Mouse (Mus musculus): ENCODE data around the gene Vps41.

Gene Vps41

DNA sequence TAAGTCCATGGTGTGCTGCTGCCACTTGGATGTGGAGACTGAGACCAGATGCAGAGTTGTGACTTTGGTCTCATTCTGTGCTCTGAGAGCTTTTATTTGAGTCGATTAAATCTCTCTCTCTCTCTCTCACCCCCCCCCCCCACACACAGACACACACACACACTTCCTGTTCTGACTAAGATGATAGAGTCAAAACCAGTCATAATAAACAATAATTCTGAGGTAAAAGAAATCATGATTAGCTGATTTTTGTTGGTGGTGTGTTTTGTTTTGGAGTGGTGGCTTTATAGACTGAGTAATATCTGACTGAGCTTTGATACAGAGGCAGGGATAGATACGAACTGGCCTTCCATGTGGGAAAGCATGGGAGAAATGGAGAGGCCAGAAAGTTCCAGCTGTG lies 74.6 kb downstream of the Vps41 start:
- DNase-seq (ENCODE audit: low spot score in 2 of 2), result no peak

DNA sequence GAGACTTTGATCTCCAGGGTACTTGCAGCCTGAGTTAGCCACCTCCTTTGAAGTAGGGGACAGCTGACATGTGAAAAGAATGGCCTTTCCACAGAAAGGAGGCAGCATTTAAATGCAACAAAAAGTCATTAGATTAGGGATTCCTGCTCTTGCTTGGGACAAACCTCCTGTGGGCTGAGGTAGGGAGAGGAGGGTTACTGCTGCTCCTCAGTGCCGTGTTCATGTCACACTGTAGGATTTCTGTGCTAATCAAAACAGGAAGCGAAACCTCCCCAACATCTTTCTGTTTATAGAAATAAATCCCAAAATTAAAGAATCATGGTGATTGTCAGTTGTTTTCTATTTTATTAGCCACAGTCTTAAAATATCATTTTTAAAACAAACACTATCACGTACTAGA lies 77.4 kb downstream of the Vps41 start:
- DNase-seq (ENCODE audit: low spot score in 2 of 2), result no peak

DNA sequence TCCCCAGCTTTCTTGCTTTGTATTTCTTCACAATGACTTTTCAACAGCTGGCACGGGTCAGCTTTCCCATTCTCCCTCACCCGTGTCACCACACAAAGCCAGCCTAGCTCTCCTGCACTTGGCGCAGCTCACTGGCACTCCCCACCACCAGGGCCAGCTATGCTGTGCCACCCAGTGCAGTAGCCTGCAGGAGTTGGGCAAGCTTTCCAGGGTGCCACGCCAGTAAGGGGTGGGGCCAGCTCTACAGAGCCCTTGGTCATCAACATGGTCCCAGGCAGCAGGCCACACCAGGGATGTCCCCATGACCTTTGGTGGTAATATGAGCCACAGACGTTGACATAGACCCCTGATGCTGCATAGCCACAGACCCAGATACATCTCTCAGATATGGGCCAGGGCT lies 80.5 kb downstream of the Vps41 start:
- DNase-seq (ENCODE audit: low spot score in 2 of 2), result no peak

DNA sequence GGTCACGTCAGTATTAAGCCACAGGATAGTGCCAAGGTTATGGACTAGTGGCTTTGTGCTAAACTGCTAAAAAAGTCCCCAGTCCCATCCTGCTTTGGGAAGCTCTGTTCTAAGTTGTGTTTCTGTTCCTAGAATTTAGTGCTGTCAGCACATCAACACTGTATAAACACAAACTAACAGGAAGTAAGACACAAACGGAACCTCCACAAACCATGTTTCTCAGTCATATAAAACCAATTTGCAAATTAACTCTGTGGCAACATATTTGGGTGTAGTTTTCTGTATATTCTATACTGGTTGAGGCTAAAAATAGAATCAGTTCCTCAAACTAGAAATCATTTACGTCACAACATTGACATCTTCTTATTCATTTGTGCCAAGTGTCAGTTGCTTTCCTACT lies 83.3 kb downstream of the Vps41 start:
- DNase-seq (ENCODE audit: low spot score in 2 of 2), result no peak

DNA sequence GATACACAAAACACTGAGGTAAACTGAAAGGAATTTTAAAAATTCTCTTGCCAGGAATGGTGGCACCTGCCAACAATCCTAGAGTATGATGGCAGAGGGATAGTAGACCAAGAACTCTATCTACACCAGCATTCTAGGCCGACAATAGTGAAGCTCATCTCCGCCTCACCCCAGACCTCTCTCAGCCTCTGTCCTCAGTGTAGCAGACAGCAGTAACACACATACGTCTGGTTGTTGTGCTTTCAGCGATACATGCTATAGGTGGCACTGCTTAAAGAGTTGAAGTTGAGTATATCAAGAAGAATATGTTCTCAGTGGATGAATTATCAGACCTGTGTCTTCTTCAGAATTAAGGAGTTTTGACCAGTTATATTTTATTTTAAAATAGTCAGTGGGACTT lies 92.4 kb downstream of the Vps41 start:
- DNase-seq (ENCODE audit: low spot score in 2 of 2), result no peak

DNA sequence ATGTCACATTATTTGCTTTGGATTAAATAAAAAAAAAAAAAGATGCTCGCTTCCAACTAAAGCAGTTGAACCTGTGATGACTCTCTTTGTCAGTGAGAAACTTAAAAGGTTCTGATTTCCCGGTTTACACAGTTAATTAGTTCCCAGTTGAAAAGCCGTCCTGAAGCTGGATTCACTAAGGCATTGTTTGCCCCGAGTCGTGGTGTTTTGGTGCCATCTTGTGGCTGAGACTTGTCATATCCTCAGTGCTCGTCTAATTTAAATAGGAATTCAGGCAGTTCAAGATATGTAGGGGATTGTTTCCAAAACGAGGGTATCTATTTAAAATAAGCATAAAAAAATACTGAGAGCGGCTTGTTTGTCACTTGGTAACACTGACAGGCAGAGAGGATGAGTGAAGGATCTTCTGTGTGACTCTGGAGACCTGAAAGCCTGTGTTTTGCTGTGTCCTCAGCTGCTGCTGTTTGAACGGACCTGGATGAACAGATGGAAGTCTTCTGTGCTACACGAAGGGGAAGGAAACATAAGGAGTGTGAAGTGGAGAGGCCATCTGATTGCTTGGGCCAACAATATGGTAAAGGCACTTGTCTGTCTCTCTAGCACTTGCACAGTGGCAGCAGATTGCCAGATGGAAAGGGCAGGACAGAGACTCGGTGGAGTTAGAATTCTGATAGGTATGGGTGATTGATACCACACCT lies 93.0 kb downstream of the Vps41 start:
- peak; percentile 52 to 70 for DNase-seq (ENCODE audit: low spot score in 2 of 2)

DNA sequence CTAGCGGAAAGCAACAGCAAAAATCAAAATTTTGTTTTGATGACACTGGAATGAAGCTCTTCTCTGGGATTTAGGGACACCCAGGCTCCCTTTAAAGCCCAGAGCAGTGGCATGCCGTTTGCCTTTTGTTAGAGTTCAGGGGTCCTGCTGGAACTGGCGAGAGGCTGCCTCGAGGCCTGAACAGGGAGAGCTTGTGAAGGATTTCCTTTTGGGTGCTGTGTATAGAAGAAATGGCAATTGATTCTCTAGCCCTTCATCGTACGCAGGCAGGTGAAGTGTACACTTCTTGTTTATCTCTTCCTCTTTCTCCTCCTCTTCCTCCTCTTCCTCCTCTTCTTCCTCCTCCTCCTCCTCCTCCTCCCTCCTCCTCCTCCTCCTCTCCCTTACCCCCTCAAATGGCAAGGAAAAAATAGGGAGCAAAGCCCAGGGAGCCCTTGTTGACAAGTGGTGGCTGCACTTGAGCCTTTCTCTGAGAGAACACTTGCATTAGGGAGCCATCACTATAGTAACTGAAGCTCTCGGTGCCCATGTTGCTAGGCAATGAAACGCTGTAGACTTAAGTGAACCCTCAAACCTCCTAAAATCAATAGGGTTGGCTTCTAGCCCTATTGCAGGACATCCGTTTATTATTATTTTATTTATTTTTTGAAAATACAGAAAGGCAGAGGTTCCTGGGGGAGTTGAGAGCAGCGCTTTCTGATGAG lies 107.5 kb downstream of the Vps41 start:
- peak in 1 of 2 experiments; percentile 11 for DNase-seq (ENCODE audit: low spot score in 2 of 2)

DNA sequence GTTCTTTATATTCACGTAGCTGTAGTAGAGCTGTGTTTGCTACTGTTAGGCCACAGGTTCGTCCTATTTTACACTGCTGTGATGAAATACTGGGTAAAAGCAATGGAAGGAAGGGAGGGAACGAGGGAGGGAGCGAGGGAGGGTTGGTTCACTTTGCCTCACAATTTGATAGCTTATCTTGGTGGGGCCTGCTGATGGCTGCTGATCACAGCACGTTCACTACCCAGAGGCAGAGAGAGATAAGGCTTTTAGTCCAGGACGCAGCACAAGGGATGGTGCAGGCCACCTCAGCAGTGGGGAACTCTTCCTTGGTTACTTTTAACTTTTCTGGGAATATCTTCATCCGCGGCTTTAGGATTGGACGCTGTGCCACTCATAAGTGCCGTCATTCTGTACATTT lies 109.9 kb downstream of the Vps41 start:
- DNase-seq (ENCODE audit: low spot score in 2 of 2), result no peak

DNA sequence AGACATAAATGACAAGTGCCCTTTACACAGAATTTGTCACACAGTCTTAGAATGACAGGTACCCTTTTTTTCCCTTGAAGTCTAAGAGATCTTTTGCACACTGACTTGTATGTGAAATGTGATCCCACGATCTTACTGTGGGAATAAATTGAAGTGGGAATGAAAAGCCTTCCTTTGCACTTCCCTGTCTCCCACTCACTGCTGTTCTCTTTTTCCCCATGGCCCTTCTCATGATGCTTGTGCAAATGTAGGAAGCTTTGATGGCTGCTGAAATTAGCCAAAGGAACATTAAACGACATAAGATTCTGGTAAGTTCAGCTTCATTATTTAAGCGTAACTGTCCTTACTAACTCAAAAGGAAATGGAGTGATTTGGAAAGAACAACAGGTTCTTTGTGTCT lies 113.4 kb downstream of the Vps41 start:
- no peak for DNase-seq (ENCODE audit: low spot score in 2 of 2)

DNA sequence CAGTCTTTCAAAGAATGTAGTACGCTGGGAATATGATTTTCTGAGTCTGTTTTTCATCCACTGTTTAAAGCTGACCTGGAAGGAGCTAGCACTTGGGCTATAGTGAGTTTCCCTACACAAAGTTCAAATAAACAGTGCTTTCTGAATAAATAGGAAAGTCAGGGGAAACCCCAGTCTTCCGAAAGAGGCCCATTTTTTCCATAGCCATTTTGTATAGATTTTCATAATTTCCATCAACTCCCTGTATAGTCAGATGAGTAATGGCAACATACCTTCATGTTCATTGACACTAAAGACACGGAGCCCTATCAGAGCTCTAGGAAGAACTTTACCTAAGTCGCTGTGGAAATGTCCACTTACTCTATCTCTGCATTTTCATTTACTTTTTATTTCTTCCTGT lies 122.1 kb downstream of the Vps41 start:
- DNase-seq (ENCODE audit: low spot score in 2 of 2), result no peak

DNA sequence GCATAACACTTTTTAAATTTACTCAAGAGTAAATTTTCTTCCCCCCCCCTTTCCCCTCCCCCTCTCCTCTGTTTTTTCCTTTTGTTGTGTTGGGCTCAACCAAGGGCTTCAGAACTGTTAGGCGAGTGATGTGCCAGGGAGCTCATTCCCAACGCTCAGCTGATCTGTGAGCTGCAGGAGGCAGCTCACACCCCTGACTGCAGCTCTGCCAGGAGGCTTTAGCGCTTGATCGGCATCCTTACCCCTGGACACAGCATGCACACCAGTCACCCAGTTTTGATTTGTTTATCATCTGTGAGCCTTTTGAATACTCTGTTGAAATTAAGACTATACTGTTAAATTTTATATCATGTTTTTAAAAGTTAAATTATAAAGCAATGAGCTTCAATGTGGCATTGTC lies 123.3 kb downstream of the Vps41 start:
- no peak for DNase-seq (ENCODE audit: low spot score in 2 of 2)

DNA sequence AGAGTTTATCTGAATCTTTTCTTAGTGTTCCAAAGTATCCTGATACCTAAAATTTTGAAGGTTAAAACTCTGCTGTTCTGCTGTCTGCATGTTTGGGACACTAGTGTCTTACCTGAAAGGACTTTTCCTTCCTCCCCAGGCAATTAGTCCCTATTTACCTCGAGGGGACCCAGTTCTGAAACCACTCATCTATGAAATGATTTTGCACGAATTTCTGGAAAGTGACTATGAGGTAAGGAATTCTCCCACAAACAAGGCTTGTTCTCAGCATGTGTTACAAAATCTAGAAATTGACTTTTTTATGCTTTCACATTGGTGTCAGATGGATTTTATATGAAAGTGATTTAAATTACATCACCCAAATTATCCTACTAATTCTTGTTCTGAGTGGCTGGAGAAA lies 123.9 kb downstream of the Vps41 start:
- DNase-seq (ENCODE audit: low spot score in 2 of 2), result no peak

DNA sequence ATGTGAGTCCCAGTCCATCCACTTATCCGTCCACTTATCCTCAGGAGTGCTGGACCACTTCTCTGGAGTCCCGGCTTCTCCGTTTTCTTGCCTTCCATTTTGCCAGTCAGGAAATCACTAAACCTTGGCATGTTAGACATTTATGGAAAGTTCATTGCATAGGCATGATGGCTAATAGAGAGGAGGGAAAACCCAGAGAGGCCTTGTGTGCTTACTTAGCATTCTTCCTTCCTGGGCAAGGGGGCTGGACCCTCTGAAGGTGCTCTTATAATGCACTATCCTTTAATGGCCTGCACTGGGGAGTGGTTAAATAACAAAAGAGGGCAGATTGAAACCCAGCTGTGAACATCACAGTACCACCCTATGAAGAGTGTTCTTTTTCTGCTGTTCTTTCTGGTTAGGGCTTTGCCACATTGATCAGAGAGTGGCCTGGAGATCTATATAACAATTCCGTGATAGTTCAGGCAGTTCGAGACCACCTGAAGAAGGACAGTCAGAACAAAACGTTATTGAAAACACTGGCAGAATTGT lies 124.7 kb downstream of the Vps41 start:
- DNase-seq (ENCODE audit: low spot score in 2 of 2), result no peak

DNA sequence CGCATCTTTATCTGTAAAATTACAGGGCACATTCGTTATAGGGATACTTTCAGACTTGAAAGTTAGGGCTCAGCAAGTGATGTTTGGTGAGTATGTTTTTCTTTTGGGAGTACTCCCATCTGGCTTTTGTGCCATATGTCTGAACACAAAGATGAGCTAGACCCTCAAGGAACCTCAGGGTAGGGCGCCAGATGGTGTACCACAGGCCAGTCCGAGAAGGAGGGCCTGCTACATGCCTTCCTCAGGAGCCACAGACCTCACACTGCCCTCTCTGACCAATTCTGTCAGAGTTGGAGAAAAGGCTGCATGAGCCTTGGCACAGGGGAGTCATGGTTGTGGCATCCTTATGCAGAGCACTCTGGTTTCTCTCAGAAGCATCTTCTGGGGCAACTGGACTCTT lies 125.5 kb downstream of the Vps41 start:
- no peak for DNase-seq (ENCODE audit: low spot score in 2 of 2)

DNA sequence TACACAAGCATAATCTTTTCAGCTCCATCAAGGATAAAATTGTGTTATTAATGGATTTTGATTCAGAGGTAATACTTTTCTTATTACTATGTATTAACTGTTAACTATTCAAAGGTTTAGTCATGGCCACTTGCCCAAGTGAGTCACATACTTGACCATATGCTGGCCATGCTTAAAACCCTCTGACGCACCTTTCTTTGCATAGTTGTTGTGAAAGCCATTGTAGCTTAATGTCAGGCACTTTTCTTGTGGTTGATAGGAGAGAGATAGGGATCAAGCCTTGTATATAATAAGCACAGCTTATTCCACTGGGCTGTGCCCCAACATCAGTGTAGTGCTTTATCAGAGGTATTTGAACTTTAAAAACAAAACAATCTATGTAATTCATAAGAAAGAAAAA lies 126.5 kb downstream of the Vps41 start:
- no peak for DNase-seq (ENCODE audit: low spot score in 2 of 2)

DNA sequence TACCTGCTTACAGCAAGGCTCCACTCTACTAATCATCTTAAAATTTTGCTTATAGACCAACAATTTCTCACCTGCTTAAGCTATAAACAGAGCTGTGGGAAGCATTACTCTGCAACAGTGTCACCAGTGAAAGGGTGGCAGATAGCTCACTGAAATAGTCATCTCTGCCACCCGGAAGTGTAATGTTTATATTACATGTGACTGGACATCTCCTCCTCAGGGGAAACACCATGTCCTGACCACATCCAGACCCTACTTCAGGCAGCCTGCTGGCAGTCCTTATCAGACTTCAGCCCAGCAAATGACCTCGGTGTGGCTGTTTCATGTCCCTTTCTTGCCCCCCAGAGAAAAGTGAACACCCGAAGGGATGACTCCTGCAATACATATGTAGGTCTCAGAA lies 130.3 kb downstream of the Vps41 start:
- DNase-seq (ENCODE audit: low spot score in 2 of 2), result no peak

DNA sequence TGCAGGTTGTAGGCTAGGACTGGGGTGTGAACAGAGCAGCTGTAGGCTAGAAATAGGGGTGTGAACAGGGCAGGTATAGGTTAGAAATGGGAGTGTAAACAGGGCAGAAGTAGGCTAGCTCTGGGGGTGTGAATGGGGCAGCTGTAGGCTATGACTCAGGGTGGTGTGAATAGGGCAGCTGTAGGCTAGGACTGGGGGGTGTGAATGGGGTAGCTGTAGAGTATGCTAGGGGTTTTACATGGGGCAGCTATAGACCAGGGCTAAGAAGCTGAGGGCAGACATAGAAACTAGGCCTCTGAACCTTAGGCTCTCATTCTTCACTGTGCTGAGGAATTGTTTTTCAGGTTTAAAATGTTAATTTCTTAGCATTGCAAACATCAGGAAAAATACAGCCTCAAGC lies 132.5 kb downstream of the Vps41 start:
- DNase-seq (ENCODE audit: low spot score in 2 of 2), result no peak

DNA sequence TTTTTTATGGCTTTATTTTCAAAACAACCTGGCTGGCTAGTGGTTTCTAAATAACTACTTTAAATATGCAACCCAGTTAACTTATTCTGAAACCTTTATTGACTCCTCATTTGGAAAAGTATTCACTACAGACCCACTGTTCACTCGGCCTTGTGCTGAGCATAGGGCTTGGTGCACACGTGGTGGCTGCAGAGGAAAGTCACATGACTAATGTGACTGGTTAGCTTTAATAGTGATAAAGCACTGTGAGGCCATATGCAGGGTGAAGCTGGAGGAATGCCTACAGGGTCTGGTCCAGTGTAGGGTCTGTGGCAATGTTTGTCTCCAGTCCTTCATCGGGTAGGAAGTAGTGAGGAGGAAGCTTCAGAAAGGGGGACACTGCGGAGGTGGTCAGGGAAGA lies 134.1 kb downstream of the Vps41 start:
- DNase-seq (ENCODE audit: low spot score in 2 of 2), result no peak

DNA sequence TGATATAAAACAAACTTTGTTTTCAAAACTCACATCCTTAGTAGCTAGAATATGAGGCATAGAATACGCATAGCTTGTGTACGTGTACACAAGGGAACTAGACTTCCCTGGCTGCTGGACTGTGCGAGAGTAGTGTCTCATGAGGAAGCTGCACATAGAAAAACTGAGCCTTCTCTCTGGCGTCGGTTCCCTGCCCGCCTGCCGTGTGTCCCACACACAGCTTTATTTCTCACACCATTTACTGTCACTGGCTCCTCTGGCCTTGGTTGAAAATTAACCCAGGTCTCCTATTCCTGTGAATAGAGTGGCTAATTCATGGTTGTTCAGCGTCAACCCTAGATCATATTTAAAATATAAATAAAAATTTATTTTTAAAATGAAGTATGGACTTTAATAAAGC lies 135.6 kb downstream of the Vps41 start:
- no peak for DNase-seq (ENCODE audit: low spot score in 2 of 2)

DNA sequence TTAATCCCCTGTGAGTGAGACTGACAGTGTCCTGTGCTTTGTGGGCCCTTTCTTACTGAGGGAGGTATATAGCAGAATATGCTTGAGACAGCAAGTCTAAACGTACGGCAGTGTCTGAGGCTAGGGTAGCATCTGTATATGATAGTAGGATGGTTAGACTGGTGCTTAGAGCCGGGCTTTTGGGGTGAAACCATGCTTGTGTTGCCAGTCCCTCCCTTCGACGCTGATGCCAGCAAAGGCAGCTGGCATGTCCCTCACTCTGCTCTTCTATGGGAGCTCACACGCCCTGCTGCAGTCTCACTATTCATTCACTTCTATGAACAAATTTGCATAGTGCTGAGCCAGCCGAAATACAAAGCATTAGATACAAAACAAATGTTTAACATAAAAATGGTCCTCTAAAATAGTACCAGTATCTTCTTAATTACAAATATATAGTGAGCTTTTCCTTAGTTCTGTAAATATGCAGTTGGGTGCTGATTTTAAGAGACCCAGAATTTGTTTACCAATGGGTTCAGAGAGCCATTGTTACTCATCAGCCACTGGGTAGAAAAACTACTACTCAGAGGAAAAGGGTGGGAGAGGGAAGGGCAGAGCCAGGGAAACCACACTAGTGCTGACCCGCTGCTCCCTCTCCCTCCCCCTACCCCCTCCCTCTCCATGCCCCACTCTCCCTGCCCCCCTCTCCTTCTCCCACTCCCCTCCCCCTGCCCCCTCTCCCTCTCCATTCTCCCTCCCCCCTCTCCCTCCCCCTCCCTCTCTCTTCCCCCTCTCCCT lies 139.1 kb downstream of the Vps41 start:
- peak in 1 of 2 experiments; percentile 25 for DNase-seq (ENCODE audit: low spot score in 2 of 2)

DNA sequence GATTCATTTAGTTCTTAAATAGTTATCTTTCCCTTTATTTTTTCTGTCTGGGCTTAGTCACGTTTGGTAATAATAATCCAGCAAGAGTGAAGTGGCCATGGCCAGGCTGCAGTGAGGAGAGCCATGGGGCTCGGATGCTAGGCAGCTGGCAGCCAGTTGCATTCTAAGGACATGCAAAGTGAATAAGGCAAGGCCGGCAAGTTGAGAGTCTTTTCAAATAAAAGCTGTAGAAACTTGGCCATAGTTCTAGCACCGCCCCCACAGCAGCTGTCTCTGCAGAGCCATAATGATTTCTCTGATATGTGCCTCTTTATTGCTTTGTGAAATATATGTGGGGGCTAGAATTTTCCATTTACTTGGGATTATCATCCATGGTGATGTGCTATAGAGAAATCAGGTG lies 141.1 kb downstream of the Vps41 start:
- peak; percentile 86 to 92 for DNase-seq (ENCODE audit: low spot score in 2 of 2)

DNA sequence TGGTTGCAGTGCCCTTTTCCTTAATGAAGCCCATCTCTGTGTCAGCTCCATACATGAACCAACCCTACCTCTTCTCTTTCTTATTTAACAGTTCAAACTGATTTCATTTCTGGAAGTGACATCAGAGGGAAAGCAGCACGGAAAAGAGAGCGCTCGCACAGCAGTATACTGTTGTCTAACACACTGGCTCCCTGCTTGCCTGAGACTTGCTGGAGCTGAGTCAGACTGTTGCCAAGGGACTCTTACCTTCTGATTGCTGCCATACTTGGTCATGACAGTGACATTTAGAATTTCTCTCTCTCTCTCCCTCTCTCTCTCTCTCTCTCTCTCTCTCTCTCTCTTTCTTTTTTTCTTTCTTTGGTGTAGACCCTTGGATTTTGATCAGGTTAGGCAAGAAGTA lies 142.3 kb downstream of the Vps41 start:
- DNase-seq (ENCODE audit: low spot score in 2 of 2), result no peak

DNA sequence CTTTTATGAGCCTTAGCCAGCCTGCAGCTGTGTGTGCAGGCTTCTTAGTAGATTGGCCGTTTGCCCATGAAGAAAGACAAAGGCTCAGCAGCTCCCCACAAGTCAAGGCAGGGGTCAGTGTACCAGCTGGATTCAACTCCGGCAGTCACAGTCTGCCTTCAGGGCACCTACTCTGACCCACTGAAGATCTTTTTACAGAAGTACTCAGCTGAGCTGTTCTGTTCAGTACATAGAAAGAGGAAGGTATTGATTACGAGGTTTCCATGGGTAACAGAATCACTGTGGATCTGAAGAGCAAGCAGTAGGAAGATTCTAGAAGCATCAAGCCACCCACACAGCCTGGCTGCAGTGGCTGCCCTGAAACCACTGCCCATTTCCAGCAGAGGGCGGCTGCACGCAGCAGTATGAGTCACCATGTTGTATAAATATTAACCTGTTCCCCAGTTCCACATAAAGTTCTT lies 151.0 kb downstream of the Vps41 start:
- peak in 1 of 2 experiments; percentile 53 for DNase-seq (ENCODE audit: low spot score in 2 of 2)

Data from frontal cortex, postnatal 36 days (tissue).